Mouse (Mus musculus) midbrain, embryonic 14.5 days (tissue): ENCODE measurements at regions not wholly inside any gene's neighbourhood (a gene's known extent, or its start where the extent isn't known, plus 50 kb on each side); places are given as distances from the start of the nearest gene placed in this dataset.

Source experiments
- ATAC-seq: fragments of 200-750 bp; cut with Nextera tagmentation; 2 replicates; pipeline ENCODE4 v1.8.0; 2017; ENCODE audit warnings: moderate number of reproducible peaks, moderate library complexity; ENCODE audit not compliant: low FRiP score, low TSS enrichment
- DNase-seq: peaks from one replicate; pipeline ENCODE4 v3.0.0-alpha.2; 2015
- H3K27ac ChIP-seq: fragments of 300-500 bp; sonication (generic); replicated peaks from 2 replicates; pipeline ENCODE4 v1.5.1; 2014; ENCODE audit warnings: mild to moderate bottlenecking, low read depth, low read length, moderate library complexity
- H3K27me3 ChIP-seq: fragments of 300-500 bp; sonication (generic); 2 replicates; pipeline ENCODE4 v1.6.1; 2014; ENCODE audit warnings: low read length, control low read depth, mixed read lengths; ENCODE audit not compliant: control insufficient read depth, insufficient read depth
- H3K36me3 ChIP-seq: fragments of 300-500 bp; sonication (generic); 2 replicates; pipeline ENCODE4 v1.6.1; 2014; ENCODE audit warnings: low read length, control low read depth; ENCODE audit not compliant: control insufficient read depth, insufficient read depth
- H3K4me1 ChIP-seq: fragments of 300-500 bp; sonication (generic); 2 replicates; pipeline ENCODE4 v1.6.1; 2014; ENCODE audit warnings: mild to moderate bottlenecking, antibody characterized with exemption, low read length, control low read depth; ENCODE audit not compliant: control insufficient read depth, insufficient read depth
- H3K4me2 ChIP-seq: fragments of 300-500 bp; sonication (generic); 2 replicates; pipeline ENCODE4 v1.6.1; 2014; ENCODE audit warnings: mild to moderate bottlenecking, low read length, moderate library complexity
- H3K4me3 ChIP-seq: fragments of 300-500 bp; sonication (generic); replicated peaks from 2 replicates; pipeline ENCODE4 v1.5.1; 2014; ENCODE audit warnings: low read depth, low read length
- H3K9ac ChIP-seq: fragments of 300-500 bp; sonication (generic); replicated peaks from 2 replicates; pipeline ENCODE4 v1.6.1; 2014; ENCODE audit warnings: mild to moderate bottlenecking, low read length, moderate library complexity
- H3K9me3 ChIP-seq: fragments of 300-500 bp; sonication (generic); 2 replicates; pipeline ENCODE4 v1.6.1; 2016; ENCODE audit warnings: low read length, control low read depth, mixed read lengths; ENCODE audit not compliant: control insufficient read depth
- WGBS: fragments of 180-500 bp; shearing (Covaris S2); extraction: QIAGEN DNeasy Blood & Tissue Kit; methylation state at CpG from one replicate; pipeline ENCODE4 v1.1.7; 2014; 5-methylcytosine and 5-hydroxymethylcytosine counted together

DNA sequence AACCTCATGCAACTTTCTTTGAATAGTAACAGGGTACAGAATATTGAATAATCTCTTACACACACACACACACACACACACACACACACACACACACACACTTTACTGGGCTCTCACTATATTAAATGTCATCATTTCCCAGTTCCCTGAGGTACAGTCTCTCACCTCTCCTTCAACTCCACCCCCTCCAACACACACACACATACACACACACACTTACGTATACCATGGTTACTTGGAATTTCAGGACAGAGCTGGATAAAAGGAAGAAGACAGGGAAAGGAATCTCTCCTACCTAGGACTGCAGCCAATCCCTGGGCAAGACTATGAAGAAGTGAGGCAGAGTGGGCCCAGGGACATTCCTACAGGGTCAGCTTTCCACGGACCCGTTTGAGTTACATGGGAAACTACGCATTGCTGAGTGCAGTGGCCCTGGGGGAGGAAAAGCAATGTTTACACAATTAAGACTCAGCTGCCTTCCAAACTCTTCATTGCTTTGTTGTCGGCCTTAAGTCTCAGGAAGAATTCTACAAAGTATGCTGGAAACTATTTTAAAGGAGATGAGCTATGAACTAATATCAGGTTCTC is 61.0 kb upstream of the Spats2l start:
- DNase-seq: no peak
- H3K36me3 ChIP-seq: no peaks in the 10 kb centered on the region
- no peaks in the 10 kb centered on the region for H3K4me1 ChIP-seq
- H3K9ac ChIP-seq: no peak overlapping the region
- 85% methylated on average over 5 of the region's 5 CpGs for WGBS
- H3K9me3 ChIP-seq: no peaks in the 10 kb centered on the region
- no peak overlapping the region for H3K4me2 ChIP-seq
- ATAC-seq: no peak
- H3K4me3 ChIP-seq: no peak overlapping the region
- no peaks in the 10 kb centered on the region for H3K27me3 ChIP-seq
- no peak overlapping the region for H3K27ac ChIP-seq

DNA sequence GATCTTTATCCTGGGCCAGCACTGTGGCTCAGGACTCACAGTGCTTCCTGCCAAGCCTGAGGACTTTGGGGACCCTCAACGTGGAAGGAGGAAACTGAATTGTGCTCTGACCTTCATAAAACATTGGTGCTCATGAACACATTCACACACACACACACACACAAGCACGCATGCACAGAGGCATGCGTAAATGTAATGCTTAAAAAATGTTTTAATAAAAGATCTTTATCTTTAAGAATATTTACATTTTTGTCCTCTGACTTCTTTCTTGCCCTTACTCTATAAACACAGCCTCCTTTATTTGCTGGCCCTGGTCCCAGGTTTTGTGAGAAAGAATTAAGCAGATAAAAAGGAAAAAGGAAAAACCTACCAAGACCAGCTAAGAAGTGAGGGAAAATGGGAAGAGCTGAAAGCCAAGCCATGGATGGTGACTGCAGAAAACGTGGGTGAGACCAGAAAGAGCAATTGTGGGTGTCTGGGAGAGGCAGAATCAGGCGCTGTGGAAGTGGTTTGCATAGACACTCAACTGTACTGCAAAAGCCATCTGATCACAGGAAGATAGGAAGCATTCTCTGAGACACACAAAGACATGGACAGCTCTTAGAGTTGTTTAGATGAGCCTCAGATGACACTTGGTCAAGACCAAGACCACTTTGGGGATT is 56.7 kb upstream of the Spats2l start:
- Histone ChIP-seq H3K36me3 (no peaks in the 10 kb centered on the region), H3K4me2 (no peak overlapping the region), H3K4me3 (no peak overlapping the region), H3K9ac (no peak overlapping the region), H3K9me3 (no peaks in the 10 kb centered on the region), H3K4me1 (no peaks in the 10 kb centered on the region), H3K27ac (no peak overlapping the region), H3K27me3 (no peaks in the 10 kb centered on the region)
- no peak for DNase-seq
- ATAC-seq: no peak
- WGBS: 83% methylated on average over 5 of the region's 5 CpGs

DNA sequence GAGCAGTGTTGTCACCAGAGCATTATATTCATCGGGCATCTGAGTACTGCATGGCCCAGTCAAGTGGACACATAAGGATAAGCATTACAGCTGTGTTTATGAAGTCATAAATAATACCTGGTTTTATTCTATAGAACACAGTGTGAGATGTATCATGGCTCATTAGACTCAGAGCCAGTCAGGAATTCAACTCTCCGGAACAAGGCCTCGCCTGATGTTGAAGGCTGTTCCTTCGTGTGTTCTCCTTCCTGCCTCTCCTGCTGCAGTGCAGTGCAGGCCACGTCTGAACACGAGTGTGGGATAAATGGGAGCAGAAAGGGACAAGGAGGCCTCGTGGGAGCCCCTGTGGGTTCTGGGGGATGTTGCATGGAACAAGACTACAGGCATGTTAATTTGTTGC is 55.6 kb upstream of the Spats2l start:
- Histone ChIP-seq H3K36me3 (no peaks in the 10 kb centered on the region), H3K4me2 (no peak overlapping the region), H3K4me1 (no peaks in the 10 kb centered on the region), H3K27me3 (no peaks in the 10 kb centered on the region), H3K9me3 (no peaks in the 10 kb centered on the region), H3K4me3 (no peak overlapping the region), H3K27ac (no peak overlapping the region), H3K9ac (no peak overlapping the region)
- ATAC-seq (no peak), DNase-seq (no peak)
- 86% methylated on average over 7 of the region's 7 CpGs for WGBS
